Mouse (Mus musculus) midbrain, embryonic 15.5 days (tissue): ENCODE results near the gene Olfr1418. TPM values are rescaled to one million over a fixed set of nuclear protein-coding genes. Genes with fewer than 3 reads are reported as not detected.
A peak's percentile ranks its signal among the peaks of the same experiment; 100 is the strongest.
"Not testable (repeated sequence)": the region's sequence is repeated elsewhere in the genome, so short reads cannot be mapped to it uniquely, and the experiment has no call there.

Source experiments
- ATAC-seq: fragments of 200-750 bp; cut with Nextera tagmentation; replicated peaks from 2 replicates; pipeline ENCODE4 v1.8.0; 2017; ENCODE audit warnings: moderate TSS enrichment
- H3K27ac ChIP-seq: fragments of 300-500 bp; sonication (generic); 2 replicates; pipeline ENCODE4 v1.5.1; 2015; ENCODE audit warnings: mild to moderate bottlenecking, inconsistent platforms
- H3K27me3 ChIP-seq: fragments of 300-500 bp; sonication (generic); replicated peaks from 2 replicates; pipeline ENCODE4 v1.6.1; 2015; ENCODE audit warnings: inconsistent platforms
- H3K36me3 ChIP-seq: fragments of 300-500 bp; sonication (generic); replicated peaks from 2 replicates; pipeline ENCODE4 v1.6.1; 2015; ENCODE audit warnings: inconsistent platforms
- H3K4me1 ChIP-seq: fragments of 300-500 bp; sonication (generic); 2 replicates; pipeline ENCODE4 v1.6.1; 2015; ENCODE audit warnings: inconsistent platforms
- H3K4me2 ChIP-seq: fragments of 300-500 bp; sonication (generic); 2 replicates; pipeline ENCODE4 v1.6.1; 2015; ENCODE audit warnings: inconsistent platforms, mild to moderate bottlenecking, moderate library complexity
- H3K4me3 ChIP-seq: fragments of 300-500 bp; sonication (generic); 2 replicates; pipeline ENCODE4 v1.5.1; 2015; ENCODE audit warnings: mild to moderate bottlenecking, inconsistent platforms
- H3K9ac ChIP-seq: fragments of 300-500 bp; sonication (generic); 2 replicates; pipeline ENCODE4 v1.6.1; 2015; ENCODE audit warnings: mild to moderate bottlenecking, inconsistent platforms
- H3K9me3 ChIP-seq: fragments of 300-500 bp; sonication (generic); 2 replicates; pipeline ENCODE4 v1.6.1; 2016; ENCODE audit warnings: inconsistent platforms
- WGBS: fragments of 180-500 bp; shearing (Covaris S2); methylation state at CpG from one replicate; pipeline ENCODE4 v1.1.7; 2015; ENCODE audit warnings: mixed read lengths; 5-methylcytosine and 5-hydroxymethylcytosine counted together
- polyA plus RNA-seq: library from polyadenylated mRNA; unstranded; fragments of >200 nt; fragmentation: Nextera tagmentation; extraction: Ambion mirVana; gene quantifications from 2 replicates; pipeline ENCODE4 v1.2.1, GENCODE M21; 2015

Olfr1418 gene
- not detected in 2 replicates for polyA plus RNA-seq

DNA sequence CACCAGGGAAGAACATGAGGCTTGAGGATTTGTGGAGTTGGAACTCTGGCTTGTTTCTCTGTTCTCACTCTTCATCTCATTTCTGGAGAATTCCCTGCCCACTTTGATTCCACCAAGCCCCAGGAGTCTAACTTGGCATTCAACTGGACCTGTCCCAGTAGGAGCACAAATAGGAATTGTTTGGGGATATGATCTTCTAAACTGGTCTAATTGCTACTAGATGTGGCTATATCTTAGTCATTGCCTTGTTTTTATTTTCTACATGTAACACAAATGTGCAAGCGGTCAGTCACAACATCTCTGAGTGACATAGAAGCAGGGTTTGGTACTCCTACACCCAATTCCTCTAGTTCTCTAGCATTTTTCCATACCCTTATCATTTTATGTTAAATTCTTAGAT is at the start of gene Olfr1418:
TSS of gene Olfr1418 (minus strand) at position 101 of the 400 bp plus-strand sequence.
- H3K36me3 ChIP-seq: no peaks in the 10 kb centered on the region
- ATAC-seq: no peak
- no peaks in the 10 kb centered on the region for H3K4me1 ChIP-seq
- 95% methylated on average over 1 of the region's 1 CpGs for WGBS
- H3K9me3 ChIP-seq: no peaks in the 10 kb centered on the region
- H3K27me3 ChIP-seq: no peaks in the 10 kb centered on the region
- H3K4me2 ChIP-seq: no peak within 1 kb of the TSS
- H3K9ac ChIP-seq: no peak within 1 kb of the TSS
- no peak within 1 kb of the TSS for H3K27ac ChIP-seq
- no peak within 1 kb of the TSS for H3K4me3 ChIP-seq

DNA sequence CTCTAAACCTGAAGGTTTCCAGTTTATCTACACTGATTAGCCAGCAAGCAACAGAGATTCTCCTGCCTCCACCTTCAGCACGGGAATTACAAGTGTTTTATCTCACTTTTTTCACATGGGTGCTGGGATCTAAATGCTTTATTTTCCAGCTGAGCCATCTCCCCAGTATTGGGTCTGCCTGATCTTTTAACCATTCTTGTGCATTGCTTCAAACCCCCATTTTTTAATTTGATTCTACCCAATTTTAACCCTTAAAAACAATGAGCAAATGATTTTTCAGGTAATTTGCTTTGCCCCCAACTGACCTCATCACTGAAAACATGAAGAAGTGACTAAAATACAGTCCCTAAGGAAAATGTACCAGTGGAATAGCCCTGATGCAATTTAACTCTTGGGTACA is 25.4 kb upstream of the Olfr1418 start, which contains the start of gene Olfr1420:
TSS of gene Olfr1420 (plus strand) at position 301 of the 400 bp plus-strand sequence.
- Histone ChIP-seq H3K4me2 (no peak within 1 kb of the TSS), H3K9ac (no peak within 1 kb of the TSS), H3K9me3 (no peaks in the 10 kb centered on the region), H3K4me1 (no peaks in the 10 kb centered on the region), H3K27ac (no peak within 1 kb of the TSS), H3K4me3 (no peak within 1 kb of the TSS), H3K36me3 (no peaks in the 10 kb centered on the region), H3K27me3 (no peaks in the 10 kb centered on the region)
- WGBS: 47% methylated on average over 1 of the region's 1 CpGs
- ATAC-seq: no peak

DNA sequence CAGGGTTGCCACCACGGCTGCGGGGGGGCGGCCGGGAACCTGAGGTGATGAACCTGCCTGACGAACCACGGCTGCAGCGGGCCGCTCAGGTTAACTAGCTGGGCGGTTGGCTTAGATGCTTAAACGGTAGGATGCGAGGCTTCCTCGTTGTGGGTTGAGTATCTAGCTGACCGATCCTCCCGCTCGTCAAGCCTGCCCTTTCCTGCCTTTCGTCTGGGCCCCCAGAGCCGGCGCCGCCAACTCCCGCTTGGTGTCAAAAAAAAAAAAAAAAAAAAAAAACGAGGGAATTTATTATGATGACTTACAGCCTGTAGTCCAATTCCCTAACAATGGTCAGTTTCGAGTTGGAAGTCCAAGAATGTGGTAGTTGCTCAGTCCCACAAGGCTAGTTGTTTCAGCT is 17.5 kb upstream of the Olfr1418 start:
- H3K4me2 ChIP-seq: not testable (repeated sequence)
- WGBS: 67% methylated on average over 22 of the region's 22 CpGs

DNA sequence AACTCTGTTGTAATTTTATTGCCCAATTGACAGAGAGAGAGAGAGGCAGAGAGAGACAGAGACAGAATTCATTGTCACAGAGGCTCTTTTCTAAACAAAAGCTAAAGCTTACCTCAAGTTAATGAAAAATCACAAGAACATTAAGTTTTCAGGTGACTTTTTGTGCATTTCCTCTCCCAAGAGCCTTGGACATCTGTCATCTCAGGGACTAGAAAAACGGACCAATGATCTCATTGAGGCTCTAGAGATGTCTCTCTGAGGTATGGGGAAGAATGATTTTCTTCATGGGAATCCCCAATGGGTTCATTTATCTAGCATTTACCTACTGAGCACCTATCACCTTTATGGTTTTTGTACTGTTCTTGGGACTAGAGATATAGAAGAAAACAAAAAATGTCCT is 14.1 kb upstream of the Olfr1418 start, which contains the start of gene Olfr1419:
TSS of gene Olfr1419 (minus strand) at position 101 of the 400 bp plus-strand sequence.
- WGBS: 52% methylated on average over 1 of the region's 1 CpGs
- H3K4me3 ChIP-seq: no peak within 1 kb of the TSS
- H3K27ac ChIP-seq: no peak within 1 kb of the TSS
- no peak within 1 kb of the TSS for H3K4me2 ChIP-seq
- H3K4me1 ChIP-seq: no peaks in the 10 kb centered on the region
- H3K27me3 ChIP-seq: no peaks in the 10 kb centered on the region
- H3K36me3 ChIP-seq: no peaks in the 10 kb centered on the region
- H3K9me3 ChIP-seq: no peaks in the 10 kb centered on the region
- H3K9ac ChIP-seq: no peak within 1 kb of the TSS
- ATAC-seq: no peak

More for the DNA sequence above, 17.5 kb upstream of the Olfr1418 start:
- H3K27ac ChIP-seq, H3K36me3 ChIP-seq, H3K9ac ChIP-seq, H3K4me1 ChIP-seq, H3K9me3 ChIP-seq, ATAC-seq, H3K4me3 ChIP-seq, H3K27me3 ChIP-seq: not testable (repeated sequence)

DNA sequence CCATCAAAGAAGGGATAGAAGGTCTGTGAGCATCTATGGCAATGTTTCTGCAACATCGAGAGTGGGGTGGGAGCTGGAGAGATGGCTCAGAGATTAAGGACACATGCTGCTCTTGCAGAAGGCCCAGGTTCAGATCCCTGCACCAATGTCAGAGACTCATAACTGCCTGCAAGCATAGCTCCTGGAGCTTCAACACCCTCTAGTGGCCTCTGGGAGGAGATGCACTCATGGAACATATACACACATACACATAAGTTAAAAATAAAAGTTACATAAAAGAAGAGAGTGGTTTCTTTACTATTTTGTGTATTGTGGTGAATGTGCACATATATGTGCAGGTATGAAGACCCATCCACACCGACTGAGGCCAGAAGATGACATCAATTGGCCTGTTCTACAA is 7.0 kb upstream of the Olfr1418 start:
- no peaks in the 10 kb centered on the region for H3K27me3 ChIP-seq
- 78% methylated on average over 2 of the region's 2 CpGs for WGBS
- H3K36me3 ChIP-seq: no peaks in the 10 kb centered on the region
- H3K9ac ChIP-seq: no peak overlapping the region
- no peak for ATAC-seq
- H3K9me3 ChIP-seq: no peaks in the 10 kb centered on the region
- H3K4me1 ChIP-seq: no peaks in the 10 kb centered on the region
- H3K4me2 ChIP-seq: no peak overlapping the region
- no peak overlapping the region for H3K27ac ChIP-seq
- no peak overlapping the region for H3K4me3 ChIP-seq

DNA sequence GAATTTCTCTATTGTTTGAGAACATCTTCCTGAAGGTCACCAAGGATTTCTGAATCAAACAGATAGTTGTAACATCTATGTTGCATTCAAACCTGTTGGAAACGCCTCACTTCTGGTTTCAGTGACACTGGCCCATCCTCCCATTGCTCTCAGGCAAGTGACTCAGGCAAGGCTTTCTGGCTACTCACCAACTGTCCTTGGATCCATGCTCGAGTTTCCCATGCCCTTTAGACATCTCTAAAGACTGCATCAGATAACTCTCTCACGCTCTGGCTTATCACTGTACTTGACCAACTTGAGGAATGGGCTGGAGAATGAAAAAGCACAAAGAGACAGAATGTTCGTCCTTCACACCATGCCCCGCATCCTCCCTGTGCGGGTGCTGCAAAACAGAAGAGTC is 4.4 kb downstream of the Olfr1418 start:
- Histone ChIP-seq H3K27ac (no peak overlapping the region), H3K4me3 (no peak overlapping the region), H3K9me3 (no peaks in the 10 kb centered on the region), H3K36me3 (no peaks in the 10 kb centered on the region), H3K27me3 (no peaks in the 10 kb centered on the region), H3K4me1 (no peaks in the 10 kb centered on the region), H3K9ac (no peak overlapping the region), H3K4me2 (no peak overlapping the region)
- 81% methylated on average over 6 of the region's 6 CpGs for WGBS
- no peak for ATAC-seq

DNA sequence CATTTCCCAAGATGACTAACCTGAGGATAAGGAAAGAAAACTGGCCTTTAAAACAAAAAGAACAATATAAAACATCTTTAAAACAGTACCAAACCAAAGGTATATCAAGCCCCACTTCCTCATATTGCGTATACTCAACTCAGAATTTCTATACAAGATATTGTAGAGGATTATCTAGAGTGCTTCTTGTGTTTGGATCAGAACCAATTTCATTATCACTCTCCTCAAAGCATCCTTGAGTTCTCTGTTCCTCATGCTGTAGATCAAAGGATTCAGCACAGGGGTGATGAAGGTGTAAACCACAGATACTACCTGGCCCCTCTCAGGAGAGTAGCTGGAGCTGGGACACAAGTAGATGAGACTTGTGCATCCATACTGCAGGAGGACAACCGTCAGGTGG is 6.0 kb downstream of the Olfr1418 start:
- Histone ChIP-seq H3K9ac (no peak overlapping the region), H3K4me3 (no peak overlapping the region), H3K27me3 (no peaks in the 10 kb centered on the region), H3K4me1 (no peaks in the 10 kb centered on the region), H3K9me3 (no peaks in the 10 kb centered on the region), H3K27ac (no peak overlapping the region), H3K4me2 (no peak overlapping the region), H3K36me3 (no peaks in the 10 kb centered on the region)
- ATAC-seq: no peak
- WGBS: 85% methylated on average over 2 of the region's 2 CpGs

DNA sequence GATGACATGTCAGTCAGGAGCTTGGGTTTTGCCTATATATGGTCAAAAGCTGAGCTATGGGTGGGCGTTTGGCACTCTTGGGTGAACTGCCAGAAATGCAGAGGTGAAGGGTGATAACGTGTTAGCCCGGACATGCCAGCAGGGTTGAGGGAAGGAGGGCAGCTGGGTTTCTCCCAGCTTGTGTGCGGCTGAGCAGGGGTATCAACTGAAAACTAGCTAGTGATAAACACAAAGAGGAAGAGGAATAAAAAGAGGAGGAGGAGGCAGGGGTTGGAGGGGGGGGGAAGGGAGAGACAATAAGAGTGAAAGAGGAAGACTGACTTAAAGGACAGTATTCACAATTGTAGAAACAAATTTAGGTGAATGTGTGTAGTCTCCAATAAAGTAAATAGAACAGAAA is 8.2 kb downstream of the Olfr1418 start:
- no peak for ATAC-seq
- H3K4me2 ChIP-seq: no peak overlapping the region
- H3K9ac ChIP-seq: no peak overlapping the region
- no peaks in the 10 kb centered on the region for H3K27me3 ChIP-seq
- H3K4me3 ChIP-seq: no peak overlapping the region
- H3K4me1 ChIP-seq: no peaks in the 10 kb centered on the region
- 68% methylated on average over 4 of the region's 4 CpGs for WGBS
- no peak overlapping the region for H3K27ac ChIP-seq
- no peaks in the 10 kb centered on the region for H3K36me3 ChIP-seq
- no peaks in the 10 kb centered on the region for H3K9me3 ChIP-seq

DNA sequence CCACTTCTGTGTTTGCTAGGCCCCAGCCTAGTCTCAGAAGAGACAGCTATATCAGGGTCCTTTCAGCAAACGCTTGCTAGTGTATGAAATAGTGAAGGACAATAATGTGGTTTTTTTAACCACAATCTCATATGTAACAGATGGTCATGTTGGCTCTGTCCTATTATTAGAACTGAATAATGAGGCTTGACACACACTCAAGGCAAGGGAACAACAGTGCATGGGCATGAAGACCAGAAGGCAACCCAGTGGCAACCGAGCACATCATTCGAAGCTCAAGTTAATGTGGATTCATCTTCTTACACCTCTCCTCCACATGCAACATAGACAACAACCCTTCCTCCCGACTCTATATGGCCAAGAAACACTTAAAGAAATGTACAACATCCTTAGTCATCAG is 14.5 kb downstream of the Olfr1418 start:
- H3K9me3 ChIP-seq: no peaks in the 10 kb centered on the region
- no peaks in the 10 kb centered on the region for H3K27me3 ChIP-seq
- H3K36me3 ChIP-seq: no peaks in the 10 kb centered on the region
- no peak for ATAC-seq
- WGBS: 85% methylated on average over 4 of the region's 4 CpGs
- H3K9ac ChIP-seq: no peak overlapping the region
- no peak overlapping the region for H3K27ac ChIP-seq
- H3K4me1 ChIP-seq: no peaks in the 10 kb centered on the region
- H3K4me2 ChIP-seq: no peak overlapping the region
- no peak overlapping the region for H3K4me3 ChIP-seq

DNA sequence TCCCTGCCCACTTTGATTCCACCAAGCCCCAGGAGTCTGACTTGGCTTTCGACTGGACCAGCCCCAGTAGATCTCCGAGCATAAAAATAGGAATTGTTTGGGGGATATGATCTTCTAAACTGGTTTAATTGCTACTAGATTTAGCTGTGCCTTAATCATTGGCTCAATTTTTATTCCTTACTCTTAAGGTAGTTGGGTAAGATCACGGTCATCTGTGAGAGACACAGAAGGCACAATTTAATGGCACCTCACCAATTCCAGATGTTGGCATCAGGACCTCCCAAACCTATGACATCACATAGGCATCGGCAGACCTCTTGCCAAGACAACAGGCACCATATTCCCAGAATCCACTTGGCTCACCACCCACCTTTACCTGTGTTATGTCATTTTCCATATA is 21.7 kb downstream of the Olfr1418 start, which contains the start of gene Olfr1417:
TSS of gene Olfr1417 (minus strand) at position 101 of the 400 bp plus-strand sequence.
- Histone ChIP-seq H3K4me2 (no peak within 1 kb of the TSS), H3K9me3 (no peaks in the 10 kb centered on the region), H3K9ac (no peak within 1 kb of the TSS), H3K27me3 (no peaks in the 10 kb centered on the region), H3K36me3 (no peaks in the 10 kb centered on the region), H3K27ac (no peak within 1 kb of the TSS), H3K4me1 (no peaks in the 10 kb centered on the region), H3K4me3 (no peak within 1 kb of the TSS)
- whole genome bisulfite sequencing: 90% methylated on average over 4 of the region's 4 CpGs
- ATAC-seq: no peak

DNA sequence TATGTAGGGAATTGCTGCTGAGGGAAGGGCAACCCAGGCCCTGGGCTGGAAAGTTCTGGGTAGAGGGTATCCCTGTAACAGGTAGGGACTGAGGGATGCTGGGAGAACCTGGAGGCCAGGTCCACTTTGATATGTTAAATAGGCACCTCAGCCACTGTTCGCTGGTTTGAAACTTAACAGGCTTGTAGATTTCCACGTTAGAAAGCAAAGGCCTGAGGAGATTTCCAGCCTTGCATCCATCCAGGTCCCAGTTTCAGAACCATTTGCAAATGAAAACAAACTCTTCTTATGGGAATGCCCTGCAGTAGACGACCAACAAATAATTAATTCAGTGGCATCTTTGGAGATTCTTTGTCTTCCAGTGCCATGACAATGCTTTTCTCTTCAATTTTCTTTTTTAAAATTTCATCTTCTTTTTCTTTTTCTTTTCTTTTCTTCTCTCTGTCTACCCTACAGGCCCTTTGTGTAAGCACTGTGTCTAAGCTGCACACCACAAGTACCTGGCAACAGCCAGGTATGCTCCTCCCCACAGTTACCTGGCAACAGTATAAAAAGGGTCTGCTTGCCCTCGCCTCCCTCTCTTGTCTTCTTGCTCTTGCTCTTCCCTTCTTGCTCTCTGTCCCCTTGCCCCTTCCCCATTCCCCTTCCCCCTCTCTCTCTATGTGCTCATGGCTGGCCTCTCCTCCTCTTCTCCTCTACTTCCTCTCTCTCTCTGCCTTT is 37.4 kb downstream of the Olfr1418 start:
- peaks cover 11% of the 10 kb centered on the region for H3K4me1 ChIP-seq
- H3K27ac ChIP-seq: no peak overlapping the region
- ATAC-seq: no peak
- H3K9ac ChIP-seq: no peak overlapping the region
- no peak overlapping the region for H3K4me3 ChIP-seq
- 0 out of 2 replicates have a peak, but pooled peaks cover 3% of the 10 kb centered on the region for H3K27me3 ChIP-seq
- no peak overlapping the region for H3K4me2 ChIP-seq
- H3K9me3 ChIP-seq: no peaks in the 10 kb centered on the region
- 38% methylated on average over 4 of the region's 4 CpGs for WGBS
- H3K36me3 ChIP-seq: no peaks in the 10 kb centered on the region

DNA sequence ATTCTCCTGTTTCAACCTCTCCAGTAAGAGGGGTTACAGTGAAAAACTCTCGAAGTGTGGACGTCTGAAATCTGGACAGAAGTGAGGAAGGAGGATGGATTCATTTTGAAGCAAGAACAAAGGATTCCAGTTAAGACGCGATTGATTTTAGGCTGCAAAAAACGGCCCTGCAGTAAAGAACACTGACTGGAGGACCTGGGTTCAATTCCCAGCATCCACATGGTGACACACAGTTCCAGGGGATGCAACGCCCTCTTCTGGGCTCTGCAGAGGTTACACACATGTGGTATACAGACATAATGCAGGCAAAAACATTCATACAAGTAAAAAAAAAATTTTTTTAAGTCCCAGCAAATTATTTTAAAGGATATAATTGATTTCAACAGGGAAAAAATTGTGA is 40.7 kb downstream of the Olfr1418 start:
- Histone ChIP-seq H3K36me3 (no peaks in the 10 kb centered on the region), H3K4me3 (peak overlapping the region; percentile 90), H3K9me3 (no peaks in the 10 kb centered on the region), H3K9ac (no peak overlapping the region), H3K27ac (no peak overlapping the region), H3K27me3 (0 out of 2 replicates have a peak, but pooled peaks cover 3% of the 10 kb centered on the region), H3K4me2 (peak overlapping the region; percentile 91), H3K4me1 (peaks cover 24% of the 10 kb centered on the region)
- WGBS: 39% methylated on average over 6 of the region's 6 CpGs
- no peak for ATAC-seq

DNA sequence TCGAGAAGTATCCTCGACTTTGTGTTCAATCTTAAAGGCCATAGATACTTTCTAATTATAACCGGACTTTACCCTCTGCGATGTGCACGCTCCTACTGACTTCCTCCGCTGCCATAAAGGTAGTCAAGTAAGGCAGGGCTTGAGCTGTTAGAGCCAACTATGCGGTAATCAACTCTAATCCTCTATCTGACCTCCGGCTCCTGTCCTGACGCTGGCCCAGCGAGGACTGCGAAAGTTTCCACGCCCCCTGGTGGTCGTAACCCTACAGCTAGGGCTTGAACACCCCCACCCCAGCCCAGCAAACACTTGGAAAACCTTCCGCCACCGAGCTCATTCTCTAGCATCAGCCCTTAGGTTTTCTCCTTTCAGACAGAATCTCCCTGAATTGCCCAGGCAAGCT is 41.1 kb downstream of the Olfr1418 start:
- Histone ChIP-seq H3K9ac (no peak overlapping the region), H3K27me3 (0 out of 2 replicates have a peak, but pooled peaks cover 3% of the 10 kb centered on the region), H3K9me3 (no peaks in the 10 kb centered on the region), H3K27ac (no peak overlapping the region), H3K4me1 (peaks cover 24% of the 10 kb centered on the region), H3K4me2 (peak overlapping the region; percentile 91), H3K4me3 (peak overlapping the region; percentile 90), H3K36me3 (no peaks in the 10 kb centered on the region)
- WGBS: under 1% methylated on average over 15 of the region's 15 CpGs
- ATAC-seq: peak; percentile 70
